Comparison of ENCODE assay signal across 17 mouse cellular contexts in the genomic region with DNA sequence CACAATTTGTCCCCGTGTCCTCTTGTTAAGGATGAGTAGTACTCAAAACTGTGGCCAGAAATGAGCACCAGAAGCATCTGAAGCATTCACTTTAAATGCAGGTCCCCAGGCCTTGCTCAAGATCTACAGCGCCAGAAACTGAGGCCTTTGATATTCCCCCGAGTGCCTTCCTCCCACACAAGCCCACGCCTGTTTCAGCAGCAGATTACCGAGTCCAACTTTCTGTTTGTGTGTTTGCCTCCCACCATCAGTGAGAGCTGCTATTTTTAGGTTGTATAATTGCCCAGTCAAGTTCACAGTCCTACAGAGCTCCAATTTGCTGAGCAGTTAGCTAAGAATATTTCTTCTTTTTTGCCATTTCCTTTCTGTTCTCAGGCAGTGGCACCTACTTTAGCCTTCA. TPM values are rescaled to one million over a fixed set of nuclear protein-coding genes. Genes with fewer than 3 reads are reported as not detected.
A peak's percentile ranks its signal among the peaks of the same experiment; 100 is the strongest.
DNase-seq lines count a peak whose midpoint lies in the region; ATAC-seq and TF ChIP-seq lines count a peak whose summit lies in the region.
"Had no signal": no experiment of that assay in that cellular context is flagged by ENCODE, and none has a peak within 500 bp of the region (broad histone marks: within the 10 kb centered on the region; RNA-seq: fewer than 3 reads in every experiment).

No protein-coding gene starts in this region.

- H3K27ac ChIP-seq in olfactory bulb, adult 2 months (ENCODE audit: insufficient read depth, low read depth, low read length), result peak overlapping the region; percentile 91
- H3K27ac ChIP-seq: hindbrain, embryonic 14.5 days; neural tube, embryonic 15.5 days; stomach, postnatal 0 days had no signal

- peak; percentile 64 for ATAC-seq in frontal cortex, adult (ENCODE audit: low TSS enrichment)

- no peak for DNase-seq in frontal cortex, postnatal 14 days (ENCODE audit: low spot score in 2 of 2)
- DNase-seq in layer of hippocampus, adult 18-20 months (ENCODE audit: low spot score in 2 of 2), result peak; percentile 41 to 67
- no peak for DNase-seq in layer of hippocampus, postnatal 14 days (ENCODE audit: low spot score in 2 of 2)
- peak; percentile 31 to 52 for DNase-seq in frontal cortex, postnatal 36 days (ENCODE audit: low spot score in 2 of 2)
- no peak for DNase-seq in gastrocnemius, postnatal 25 days
- no peak for DNase-seq in spleen, adult 12 weeks (ENCODE audit: low spot score)
- DNase-seq: adrenal gland, postnatal 10 days; kidney, adult 11 months; kidney, postnatal 36 days; liver; lung, embryonic 14.5 days; spleen, adult 18-20 months had no signal

- 0 out of 2 replicates have a peak, but pooled peaks cover 2% of the 10 kb centered on the region for H3K4me1 ChIP-seq in olfactory bulb, adult 2 months (ENCODE audit: control insufficient read depth, insufficient read depth, low read length)

- WGBS in olfactory bulb, adult 2 months, result 23% methylated on average over 5 of the region's 5 CpGs

- H3K4me3 ChIP-seq in olfactory bulb, adult 2 months (ENCODE audit: insufficient read depth, low read depth, low read length), result no peak overlapping the region
- H3K4me3 ChIP-seq: neural tube, embryonic 15.5 days had no signal

- no peak for TF ChIP-seq CTCF in olfactory bulb, adult 2 months (IDR thresholded peaks at IDR 0.05; ENCODE audit: insufficient read depth, low read depth, low read length)

- TF ChIP-seq POLR2A in olfactory bulb, adult 2 months (IDR thresholded peaks at IDR 0.05; ENCODE audit: insufficient read depth, low read depth, low read length), result no peak

RNA-seq across cellular contexts. Expression of gene Fbxo28, which starts 5.1 kb away (rescaled TPM):
- 10 to 100 TPM; 51.8 to 51.9 TPM for total RNA-seq in layer of hippocampus, adult 18-20 months (2021)
- total RNA-seq in layer of hippocampus, postnatal 14 days (2021), result 10 to 100 TPM; 40.6 to 45.2 TPM
- not detected in 2 replicates for polyA plus RNA-seq in olfactory bulb, adult 2 months (2012; ENCODE audit: insufficient read depth, insufficient read length, low replicate concordance, missing spikeins)
- 10 to 100 TPM; 16.5 to 17.7 TPM for total RNA-seq in gastrocnemius, postnatal 25 days (2021)

Comparison
In these comparisons a context has a peak if more than half of its experiments do, and no peak if none do; other contexts are left out.
1. DNase-seq: peak in layer of hippocampus, adult 18-20 months (2 of 2) and frontal cortex, postnatal 36 days (2 of 2); none in frontal cortex, postnatal 14 days (0 of 2), layer of hippocampus, postnatal 14 days (0 of 2), gastrocnemius, postnatal 25 days (single experiment) and spleen, adult 12 weeks (single experiment).